Mouse (Mus musculus) MEL (cell line): ENCODE data around the gene Lmo1. TPM values are rescaled to one million over a fixed set of nuclear protein-coding genes. Genes with fewer than 3 reads are reported as not detected.

Experiments used
- DNase-seq: peaks from one replicate; pipeline ENCODE4 v3.0.0; 2011; ENCODE audit warnings: low read depth, low spot score
- H3K27ac ChIP-seq: 2 replicates; pipeline ENCODE4 v1.5.1; 2012; ENCODE audit warnings: low read depth, mild to moderate bottlenecking, control low read depth, low read length, moderate library complexity; ENCODE audit not compliant: control insufficient read depth
- H3K27me3 ChIP-seq, 2 experiments: fragments of 150-350 bp in 1 of 2; sonication (generic) in 1 of 2; 2 replicates each; pipeline ENCODE4 v1.6.1; 2012; ENCODE audit warnings: low read length in 2 of 2, mild to moderate bottlenecking in 2 of 2, improper control_type of control experiment in 1 of 2, moderate library complexity in 1 of 2; ENCODE audit not compliant: insufficient read depth in 2 of 2, control insufficient read depth in 1 of 2
- H3K36me3 ChIP-seq, 2 experiments: 2 replicates each; pipeline ENCODE4 v1.6.1; 2012 to 2014; ENCODE audit warnings: low read length in 2 of 2, improper control_type of control experiment in 1 of 2, inconsistent platforms in 1 of 2, mild to moderate bottlenecking in 1 of 2; ENCODE audit not compliant: insufficient read depth in 2 of 2, control insufficient read depth in 1 of 2
- H3K4me1 ChIP-seq, 2 experiments: fragments of 150-350 bp in 1 of 2; sonication (generic) in 1 of 2; 2 replicates each; pipeline ENCODE4 v1.6.1; 2012; ENCODE audit warnings: low read length in 2 of 2, improper control_type of control experiment in 1 of 2, mild to moderate bottlenecking in 1 of 2; ENCODE audit not compliant: insufficient read depth in 2 of 2, control insufficient read depth in 1 of 2
- H3K4me3 ChIP-seq, 2 experiments: fragments of 150-350 bp in 1 of 2; sonication (generic) in 1 of 2; 2 replicates each; pipeline ENCODE4 v1.5.1; 2012; ENCODE audit warnings: low read depth in 2 of 2, low read length in 2 of 2, mild to moderate bottlenecking in 2 of 2, moderate library complexity in 2 of 2, control low read depth in 1 of 2, improper control_type of control experiment in 1 of 2; ENCODE audit not compliant: control insufficient read depth in 1 of 2, insufficient read depth in 1 of 2
- H3K79me2 ChIP-seq: 2 replicates; pipeline ENCODE4 v1.6.1; 2012; ENCODE audit warnings: mild to moderate bottlenecking, low read length, moderate library complexity; ENCODE audit not compliant: control insufficient read depth, poor library complexity, insufficient read depth
- H3K9ac ChIP-seq: 2 replicates; pipeline ENCODE4 v1.6.1; 2012; ENCODE audit warnings: low read depth, mild to moderate bottlenecking, control low read depth, low read length, moderate library complexity; ENCODE audit not compliant: control insufficient read depth, poor library complexity, severe bottlenecking
- H3K9me3 ChIP-seq: fragments of 150-350 bp; sonication (generic); replicated peaks from 2 replicates; pipeline ENCODE4 v1.6.1; 2012; ENCODE audit warnings: mild to moderate bottlenecking, low read length, improper control_type of control experiment, moderate library complexity; ENCODE audit not compliant: insufficient read depth
- CHD1 ChIP-seq: IDR thresholded peaks from 2 replicates; pipeline ENCODE4 v1.6.1; 2012; ENCODE audit warnings: low read depth, mild to moderate bottlenecking, inconsistent platforms, low read length, improper control_type of control experiment
- CTCF ChIP-seq, 3 experiments: IDR thresholded peaks in 2 of 3; conservative IDR thresholded peaks in 1 of 3; 2 replicates each; pipeline ENCODE4 v1.5.1; 2011 to 2012; ENCODE audit warnings: low read length in 3 of 3, low read depth in 2 of 3, mild to moderate bottlenecking in 2 of 3, improper control_type of control experiment in 1 of 3, inconsistent platforms in 1 of 3, mixed read lengths in 1 of 3, moderate library complexity in 1 of 3; ENCODE audit not compliant: control insufficient read depth in 1 of 3, insufficient read depth in 1 of 3, poor library complexity in 1 of 3, severe bottlenecking in 1 of 3
- JUND ChIP-seq: IDR thresholded peaks from 2 replicates; pipeline ENCODE4 v1.6.1; 2011; ENCODE audit warnings: low read depth, mild to moderate bottlenecking, improper control_type of control experiment, low read length
- MXI1 ChIP-seq: IDR thresholded peaks from 2 replicates; pipeline ENCODE4 v1.6.1; 2011; ENCODE audit warnings: mild to moderate bottlenecking, low read depth, low read length, improper control_type of control experiment
- MYC ChIP-seq: IDR thresholded peaks from 2 replicates; pipeline ENCODE4 v1.6.1; 2011; ENCODE audit warnings: low read depth, mild to moderate bottlenecking, low read length, improper control_type of control experiment, moderate library complexity
- POLR2AphosphoS2 ChIP-seq: IDR thresholded peaks from 2 replicates; pipeline ENCODE4 v1.6.1; 2011; ENCODE audit warnings: low read length, improper control_type of control experiment
- POLR2AphosphoS5 ChIP-seq: IDR thresholded peaks from 2 replicates; pipeline ENCODE4 v1.6.1; 2012; ENCODE audit warnings: low read depth, borderline replicate concordance, mild to moderate bottlenecking, inconsistent platforms, low read length, moderate library complexity, mixed read lengths
- RAD21 ChIP-seq: IDR thresholded peaks from 2 replicates; pipeline ENCODE4 v1.6.1; 2011; ENCODE audit warnings: mild to moderate bottlenecking, low read depth, low read length, improper control_type of control experiment
- RCOR1 ChIP-seq: IDR thresholded peaks from 2 replicates; pipeline ENCODE4 v1.6.1; 2012; ENCODE audit warnings: low read depth, mild to moderate bottlenecking, inconsistent platforms, low read length, improper control_type of control experiment
- SIN3A ChIP-seq: IDR thresholded peaks from 2 replicates; pipeline ENCODE4 v1.6.1; 2012; ENCODE audit warnings: low read length, improper control_type of control experiment, inconsistent platforms
- SMC3 ChIP-seq: IDR thresholded peaks from 2 replicates; pipeline ENCODE4 v1.6.1; 2011; ENCODE audit warnings: low read depth, low read length, improper control_type of control experiment
- UBTF ChIP-seq: IDR thresholded peaks from 2 replicates; pipeline ENCODE4 v1.6.1; 2012; ENCODE audit warnings: low read depth, mild to moderate bottlenecking, inconsistent platforms, low read length, improper control_type of control experiment, moderate library complexity, borderline replicate concordance; ENCODE audit not compliant: insufficient read depth
- USF2 ChIP-seq, 2 experiments: IDR thresholded peaks; 2 replicates each; pipeline ENCODE4 v1.6.1; 2011 to 2012; ENCODE audit warnings: improper control_type of control experiment in 2 of 2, low read length in 2 of 2, borderline replicate concordance in 1 of 2, inconsistent platforms in 1 of 2, low read depth in 1 of 2, mild to moderate bottlenecking in 1 of 2; ENCODE audit not compliant: insufficient read depth in 1 of 2
- ZC3H11A ChIP-seq: IDR thresholded peaks from 2 replicates; pipeline ENCODE4 v1.6.1; 2012; ENCODE audit warnings: low read depth, mild to moderate bottlenecking, inconsistent platforms, low read length, improper control_type of control experiment
- polyA plus RNA-seq, 2 experiments: library from polyadenylated mRNA; stranded (reverse) in 1 of 2; unstranded in 1 of 2; fragments of >175 nt in 1 of 2; fragments of >200 nt in 1 of 2; gene quantifications; 2 replicates each; pipeline versions ENCODE4 v1.2.1 to v1.2.4; 2012; ENCODE audit warnings: low replicate concordance in 2 of 2, low read depth in 1 of 2; ENCODE audit not compliant: insufficient read length in 2 of 2, insufficient read depth in 1 of 2, missing spikeins in 1 of 2
- total RNA-seq: library from RNA; depleted of rRNA; stranded (reverse); fragments of 300-350 nt; gene quantifications from 2 replicates; pipeline ENCODE4 v1.2.3, GENCODE M21; 2012

Gene Lmo1
- total and polyA plus RNA-seq, 3 experiments, result not detected

GRCm38 (mm10) chr7:109218130-109218976, 43.3 kb upstream of the Lmo1 start:
- H3K79me2 ChIP-seq, result no peaks in the 10 kb centered on the region
- H3K36me3 ChIP-seq, result no peaks in the 10 kb centered on the region
- H3K9me3 ChIP-seq, result no peaks in the 10 kb centered on the region
- H3K9ac ChIP-seq, result no peak overlapping the region
- H3K4me1 ChIP-seq, result no peaks in the 10 kb centered on the region
- no peak overlapping the region for H3K4me3 ChIP-seq
- peak; percentile 36 for DNase-seq
- no peak overlapping the region for H3K27ac ChIP-seq
- no peaks in the 10 kb centered on the region for H3K27me3 ChIP-seq
- TF ChIP-seq USF2 (IDR thresholded peaks at IDR 0.05; ENCODE audit: borderline replicate concordance in 1 of 2, insufficient read depth in 1 of 2, low read depth in 1 of 2, low read length in 2 of 2) (no peak), POLR2AphosphoS2 (no peak), CHD1 (no peak), CTCF (IDR thresholded peaks at IDR 0.05 in 2 of 3, conservative IDR thresholded peaks at IDR 0.05 in 1 of 3; ENCODE audit: control insufficient read depth in 1 of 3, insufficient read depth in 1 of 3, low read depth in 2 of 3, low read length in 3 of 3, poor library complexity in 1 of 3, severe bottlenecking in 1 of 3) (peak; percentile 43 to 73 (median 54)), SIN3A (no peak), ZC3H11A (no peak), UBTF (no peak), POLR2AphosphoS5 (no peak), JUND (no peak), MXI1 (no peak), SMC3 (peak; percentile 50), RAD21 (peak; percentile 6)

GRCm38 (mm10) chr7:109209804-109210203, 34.8 kb upstream of the Lmo1 start:
- no peak overlapping the region for H3K4me3 ChIP-seq
- peak; percentile 2 for DNase-seq

More at GRCm38 (mm10) chr7:109209804-109210203, 34.8 kb upstream of the Lmo1 start:
- no peaks in the 10 kb centered on the region for H3K4me1 ChIP-seq
- no peaks in the 10 kb centered on the region for H3K79me2 ChIP-seq
- no peak overlapping the region for H3K27ac ChIP-seq
- no peaks in the 10 kb centered on the region for H3K36me3 ChIP-seq
- H3K9me3 ChIP-seq, result no peaks in the 10 kb centered on the region
- no peak overlapping the region for H3K9ac ChIP-seq
- H3K27me3 ChIP-seq, result no peaks in the 10 kb centered on the region
- no peak for TF ChIP-seq ZC3H11A
- no peak for TF ChIP-seq SMC3
- no peak for TF ChIP-seq RCOR1
- no peak for TF ChIP-seq MYC
- TF ChIP-seq MXI1, result no peak
- no peak for TF ChIP-seq USF2 (IDR thresholded peaks at IDR 0.05; ENCODE audit: borderline replicate concordance in 1 of 2, insufficient read depth in 1 of 2, low read depth in 1 of 2, low read length in 2 of 2)
